In the genomic region with DNA sequence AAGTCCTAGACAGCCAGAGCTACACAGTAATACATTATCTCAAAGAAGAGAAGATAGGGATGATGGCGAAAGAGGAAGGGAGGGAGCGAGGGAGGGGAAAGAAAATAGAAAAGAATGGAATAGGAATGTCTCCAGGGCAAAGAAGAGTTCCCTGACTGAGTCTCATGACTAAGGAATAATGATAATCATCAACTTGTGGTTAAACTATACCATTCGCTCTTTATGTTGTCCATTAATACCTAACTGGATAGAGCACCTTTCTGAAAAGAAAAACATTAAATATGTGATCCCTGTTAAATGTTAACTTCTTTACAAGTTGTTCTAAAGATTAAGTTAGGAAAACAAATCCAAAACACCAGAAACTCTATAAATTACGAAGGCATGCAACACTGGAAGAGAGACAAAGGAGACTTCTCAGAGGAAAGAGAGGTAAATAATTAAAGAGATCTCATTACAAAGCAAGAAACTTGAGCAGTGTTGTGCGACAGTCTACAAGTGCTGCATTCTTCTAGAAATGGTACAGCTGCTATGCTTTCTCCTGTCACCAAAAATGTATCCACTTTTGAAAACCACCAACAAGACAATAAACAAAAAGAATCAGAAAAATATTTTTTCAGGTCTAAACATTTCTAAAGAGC, we compare ENCODE assay signal across 28 mouse cellular contexts. TPM values are rescaled to one million over a fixed set of nuclear protein-coding genes. Genes with fewer than 3 reads are reported as not detected.
DNase-seq lines count a peak whose midpoint lies in the region; ATAC-seq lines count a peak whose summit lies in the region.
"Had no signal": no experiment of that assay in that cellular context is flagged by ENCODE, and none has a peak within 500 bp of the region (broad histone marks: within the 10 kb centered on the region; RNA-seq: fewer than 3 reads in every experiment).

No protein-coding gene starts in this region.

- H3K9ac ChIP-seq in kidney, embryonic 15.5 days: no peak overlapping the region
- no peak overlapping the region for H3K9ac ChIP-seq in midbrain, embryonic 11.5 days (ENCODE audit: low read length)
- no peak overlapping the region for H3K9ac ChIP-seq in midbrain, embryonic 15.5 days
- H3K9ac ChIP-seq: embryonic facial prominence, embryonic 13.5 days; forebrain, embryonic 12.5 days; forebrain, embryonic 15.5 days; heart, embryonic 12.5 days; heart, embryonic 15.5 days; hindbrain, embryonic 13.5 days had no signal

- H3K4me2 ChIP-seq in kidney, embryonic 15.5 days: 0 out of 2 replicates have a peak overlapping the region, but pooled peaks have one; percentile 7
- no peak overlapping the region for H3K4me2 ChIP-seq in midbrain, embryonic 11.5 days
- H3K4me2 ChIP-seq in midbrain, embryonic 15.5 days: no peak overlapping the region
- H3K4me2 ChIP-seq: embryonic facial prominence, embryonic 13.5 days; forebrain, embryonic 12.5 days; forebrain, embryonic 15.5 days; heart, embryonic 12.5 days; heart, embryonic 15.5 days; hindbrain, embryonic 13.5 days had no signal

- H3K4me1 ChIP-seq in kidney, embryonic 15.5 days: peaks cover 17% of the 10 kb centered on the region
- no peaks in the 10 kb centered on the region for H3K4me1 ChIP-seq in midbrain, embryonic 11.5 days (ENCODE audit: control insufficient read depth, insufficient read depth, low read length)
- no peaks in the 10 kb centered on the region for H3K4me1 ChIP-seq in midbrain, embryonic 15.5 days
- H3K4me1 ChIP-seq: embryonic facial prominence, embryonic 13.5 days; forebrain, embryonic 12.5 days; forebrain, embryonic 15.5 days; hindbrain, embryonic 10.5 days; hindbrain, embryonic 13.5 days had no signal

- peaks cover 40% of the 10 kb centered on the region for H3K36me3 ChIP-seq in kidney, embryonic 15.5 days
- no peaks in the 10 kb centered on the region for H3K36me3 ChIP-seq in midbrain, embryonic 11.5 days (ENCODE audit: control insufficient read depth, insufficient read depth, low read length)
- H3K36me3 ChIP-seq in midbrain, embryonic 15.5 days (replicated peaks): no peaks in the 10 kb centered on the region; the same call in 1 of the 2 replicates

- DNase-seq in kidney, postnatal 10 days: no peak
- peak; percentile 17 for DNase-seq in midbrain, embryonic 11.5 days (ENCODE audit: low spot score, missing footprints)
- peak; percentile 64 for DNase-seq in yolk sac, embryonic 10.5 days (ENCODE audit: low spot score)
- no peak for DNase-seq in lung, adult 18-20 months
- DNase-seq: adrenal gland, adult 8-10 months; adrenal gland, postnatal 25 days; cerebellum, adult 11-12 months; cerebellum, adult 8-10 months; cerebellum, postnatal 10 days; cerebellum, postnatal 36 days; embryo, embryonic 11 days; gastrocnemius, postnatal 25 days; heart, adult 18-20 months; heart, postnatal 10 days; heart, postnatal 36 days had no signal

- no peaks in the 10 kb centered on the region for H3K9me3 ChIP-seq in kidney, embryonic 15.5 days (replicated peaks)
- no peaks in the 10 kb centered on the region for H3K9me3 ChIP-seq in midbrain, embryonic 11.5 days (ENCODE audit: control insufficient read depth, low read length)
- H3K9me3 ChIP-seq in midbrain, embryonic 15.5 days: no peaks in the 10 kb centered on the region
- H3K9me3 ChIP-seq: embryonic facial prominence, embryonic 10.5 days; embryonic facial prominence, embryonic 13.5 days; forebrain, embryonic 12.5 days; forebrain, embryonic 15.5 days; heart, embryonic 12.5 days; heart, embryonic 15.5 days; hindbrain, embryonic 10.5 days; hindbrain, embryonic 13.5 days had no signal

- ATAC-seq in kidney, embryonic 15.5 days (replicated peaks; ENCODE audit: low FRiP score): peak; percentile 80
- no peak for ATAC-seq in midbrain, embryonic 11.5 days (ENCODE audit: low FRiP score)
- no peak for ATAC-seq in midbrain, embryonic 15.5 days (replicated peaks)
- ATAC-seq: activated CD4-positive, CD25-positive, alpha-beta regulatory T cell, adult 4 months; CD4-positive, CD25-positive, alpha-beta regulatory T cell, adult 4 months; forebrain, embryonic 15.5 days had no signal

- 41% methylated on average over 5 of the region's 5 CpGs for WGBS in kidney, embryonic 15.5 days
- 91% methylated on average over 5 of the region's 5 CpGs for WGBS in midbrain, embryonic 11.5 days
- 83% methylated on average over 5 of the region's 5 CpGs for WGBS in midbrain, embryonic 15.5 days

- peak overlapping the region; percentile 84 for H3K27ac ChIP-seq in kidney, embryonic 15.5 days
- H3K27ac ChIP-seq in midbrain, embryonic 11.5 days (ENCODE audit: low read depth, low read length): no peak overlapping the region
- H3K27ac ChIP-seq in midbrain, embryonic 15.5 days: no peak overlapping the region
- H3K27ac ChIP-seq: embryonic facial prominence, embryonic 10.5 days; embryonic facial prominence, embryonic 13.5 days; forebrain, embryonic 12.5 days; forebrain, embryonic 15.5 days; heart, embryonic 15.5 days; hindbrain, embryonic 10.5 days; hindbrain, embryonic 13.5 days had no signal

- no peaks in the 10 kb centered on the region for H3K27me3 ChIP-seq in kidney, embryonic 15.5 days
- H3K27me3 ChIP-seq in midbrain, embryonic 11.5 days (ENCODE audit: control insufficient read depth, insufficient read depth, low read length): no peaks in the 10 kb centered on the region
- no peaks in the 10 kb centered on the region for H3K27me3 ChIP-seq in midbrain, embryonic 15.5 days (replicated peaks)
- H3K27me3 ChIP-seq: embryonic facial prominence, embryonic 13.5 days; forebrain, embryonic 12.5 days; forebrain, embryonic 15.5 days; heart, embryonic 12.5 days; heart, embryonic 15.5 days; hindbrain, embryonic 13.5 days had no signal

- no peak overlapping the region for H3K4me3 ChIP-seq in kidney, embryonic 15.5 days (replicated peaks)
- no peak overlapping the region for H3K4me3 ChIP-seq in midbrain, embryonic 11.5 days (ENCODE audit: low read depth, low read length)
- no peak overlapping the region for H3K4me3 ChIP-seq in midbrain, embryonic 15.5 days
- H3K4me3 ChIP-seq: embryonic facial prominence, embryonic 10.5 days; embryonic facial prominence, embryonic 13.5 days; erythroblast, embryonic 14.5 days; forebrain, embryonic 12.5 days; forebrain, embryonic 15.5 days; heart, embryonic 12.5 days; heart, embryonic 15.5 days; hindbrain, embryonic 10.5 days; hindbrain, embryonic 13.5 days had no signal

RNA-seq across cellular contexts. Expression of a gene that starts 17.9 kb away (rescaled TPM):
- polyA plus RNA-seq in kidney, embryonic 15.5 days (2015; fragmentation: Nextera tagmentation; extraction: Ambion mirVana): 550 and 571 TPM in 2 replicates
- polyA plus RNA-seq in midbrain, embryonic 11.5 days (2014; fragmentation: Nextera tagmentation; extraction: Ambion mirVana): 300 and 312 TPM in 2 replicates
- 401 and 402 TPM in 2 replicates for polyA plus RNA-seq in midbrain, embryonic 15.5 days (2015; fragmentation: Nextera tagmentation; extraction: Ambion mirVana)

Comparison
In these comparisons a context has a peak if more than half of its experiments do, and no peak if none do; other contexts are left out.
1. DNase-seq: peak in midbrain, embryonic 11.5 days (single experiment) and yolk sac, embryonic 10.5 days (single experiment); none in kidney, postnatal 10 days (single experiment) and lung, adult 18-20 months (0 of 2).